Mouse (Mus musculus): ENCODE results near the gene Itsn2.
"Not testable (repeated sequence)": the region's sequence is repeated elsewhere in the genome, so short reads cannot be mapped to it uniquely, and the experiment has no call there.

The Itsn2 gene

GRCm38 (mm10) chr12:4598666-4599428 is 6.4 kb downstream of the Itsn2 start:
- DNase-seq (ENCODE audit: low read depth) = no peak

GRCm38 (mm10) chr12:4599713-4600112 is 7.3 kb downstream of the Itsn2 start:
- DNase-seq (ENCODE audit: low read depth) = no peak

GRCm38 (mm10) chr12:4606625-4607024 is 14.2 kb downstream of the Itsn2 start:
- DNase-seq (ENCODE audit: low read depth) = no peak

- no peak for DNase-seq (ENCODE audit: low read depth)
Observed at GRCm38 (mm10) chr12:4614722-4615121, 22.3 kb downstream of the Itsn2 start.

- DNase-seq (ENCODE audit: low read depth) = no peak
Observed at GRCm38 (mm10) chr12:4624201-4624600, 31.8 kb downstream of the Itsn2 start.

GRCm38 (mm10) chr12:4632957-4633356 is 40.5 kb downstream of the Itsn2 start:
- no peak for DNase-seq (ENCODE audit: low read depth)

GRCm38 (mm10) chr12:4638438-4638837 is 46.0 kb downstream of the Itsn2 start:
- DNase-seq (ENCODE audit: low read depth) = no peak

GRCm38 (mm10) chr12:4640737-4641136 is 48.3 kb downstream of the Itsn2 start:
- no peak for DNase-seq (ENCODE audit: low read depth)

- no peak for DNase-seq (ENCODE audit: low read depth)
Observed at GRCm38 (mm10) chr12:4656813-4657212, 64.4 kb downstream of the Itsn2 start.

- DNase-seq (ENCODE audit: low read depth) = no peak
Observed at GRCm38 (mm10) chr12:4664929-4665674, 72.7 kb downstream of the Itsn2 start.

GRCm38 (mm10) chr12:4665675-4666037 is 73.2 kb downstream of the Itsn2 start:
- DNase-seq (ENCODE audit: low read depth) = no peak

- no peak for DNase-seq (ENCODE audit: low read depth)
Observed at GRCm38 (mm10) chr12:4676336-4676735, 83.9 kb downstream of the Itsn2 start.

GRCm38 (mm10) chr12:4679971-4680370 is 87.5 kb downstream of the Itsn2 start:
- DNase-seq (ENCODE audit: low read depth) = no peak

- no peak for DNase-seq (ENCODE audit: low read depth)
Observed at GRCm38 (mm10) chr12:4685441-4685840, 93.0 kb downstream of the Itsn2 start.

- no peak for DNase-seq (ENCODE audit: low read depth)
Observed at GRCm38 (mm10) chr12:4688386-4688785, 95.9 kb downstream of the Itsn2 start.

GRCm38 (mm10) chr12:4689341-4689740 is 96.9 kb downstream of the Itsn2 start:
- DNase-seq (ENCODE audit: low read depth) = no peak

- DNase-seq (ENCODE audit: low read depth) = no peak
Observed at GRCm38 (mm10) chr12:4691193-4691592, 98.8 kb downstream of the Itsn2 start.

GRCm38 (mm10) chr12:4694534-4694933 is 102.1 kb downstream of the Itsn2 start:
- no peak for DNase-seq (ENCODE audit: low read depth)

GRCm38 (mm10) chr12:4705626-4706025 is 113.2 kb downstream of the Itsn2 start:
- not testable (repeated sequence) for DNase-seq (ENCODE audit: low read depth)

- no peak for DNase-seq (ENCODE audit: low read depth)
Observed at GRCm38 (mm10) chr12:4706175-4706574, 113.7 kb downstream of the Itsn2 start.

- DNase-seq (ENCODE audit: low read depth) = no peak
Observed at GRCm38 (mm10) chr12:4706901-4707300, 114.5 kb downstream of the Itsn2 start.

- DNase-seq (ENCODE audit: low read depth) = no peak
Observed at GRCm38 (mm10) chr12:4707488-4708017, 115.1 kb downstream of the Itsn2 start.

- no peak for DNase-seq (ENCODE audit: low read depth)
Observed at GRCm38 (mm10) chr12:4708296-4708695, 115.9 kb downstream of the Itsn2 start.

All from fibroblast of lung, adult 2 months (primary cell).